ENCODE assay signal across 28 mouse cellular contexts in genomic region chr13:5899021-5899420, GRCm38 (mm10). TPM values are rescaled to one million over a fixed set of nuclear protein-coding genes. Genes with fewer than 3 reads are reported as not detected.
DNase-seq lines count a peak whose midpoint lies in the region; ATAC-seq and TF ChIP-seq lines count a peak whose summit lies in the region.
"Had no signal": no experiment of that assay in that cellular context is flagged by ENCODE, and none has a peak within 500 bp of the region (broad histone marks: within the 10 kb centered on the region; RNA-seq: fewer than 3 reads in every experiment).

No protein-coding gene starts in this region.

- peaks cover 7% of the 10 kb centered on the region; the same call in 1 of the 2 replicates for H3K4me1 ChIP-seq in heart, postnatal 0 days (ENCODE audit: control insufficient read depth, insufficient read depth)
- H3K4me1 ChIP-seq in heart, embryonic 11.5 days (ENCODE audit: control insufficient read depth, insufficient read depth, low read length) = no peaks in the 10 kb centered on the region
- no peaks in the 10 kb centered on the region for H3K4me1 ChIP-seq in cortical plate, adult 2 months (ENCODE audit: control insufficient read depth, insufficient read depth, low read length)
- H3K4me1 ChIP-seq: embryonic facial prominence, embryonic 10.5 days; embryonic facial prominence, embryonic 13.5 days; forebrain, embryonic 12.5 days; forebrain, embryonic 15.5 days; hindbrain, embryonic 13.5 days; intestine, embryonic 15.5 days had no signal

- H3K9me3 ChIP-seq in heart, postnatal 0 days (replicated peaks; ENCODE audit: control insufficient read depth, low read length) = no peaks in the 10 kb centered on the region
- H3K9me3 ChIP-seq in heart, embryonic 11.5 days (replicated peaks; ENCODE audit: control insufficient read depth, low read length) = no peaks in the 10 kb centered on the region
- H3K9me3 ChIP-seq: embryonic facial prominence, embryonic 10.5 days; embryonic facial prominence, embryonic 13.5 days; forebrain, embryonic 12.5 days; forebrain, embryonic 15.5 days; hindbrain, embryonic 10.5 days; hindbrain, embryonic 13.5 days; intestine, embryonic 15.5 days had no signal

- H3K27me3 ChIP-seq in heart, postnatal 0 days (ENCODE audit: control insufficient read depth, insufficient read depth, low read length) = no peaks in the 10 kb centered on the region
- H3K27me3 ChIP-seq in heart, embryonic 11.5 days (ENCODE audit: control insufficient read depth, insufficient read depth, low read length) = no peaks in the 10 kb centered on the region
- H3K27me3 ChIP-seq: embryonic facial prominence, embryonic 13.5 days; forebrain, embryonic 12.5 days; forebrain, embryonic 15.5 days; hindbrain, embryonic 13.5 days; intestine, embryonic 15.5 days had no signal

- no peaks in the 10 kb centered on the region for H3K36me3 ChIP-seq in heart, postnatal 0 days (replicated peaks; ENCODE audit: control insufficient read depth, insufficient read depth, low read length)
- H3K36me3 ChIP-seq in heart, embryonic 11.5 days (ENCODE audit: control insufficient read depth, insufficient read depth, low read length) = no peaks in the 10 kb centered on the region
- H3K36me3 ChIP-seq: embryonic facial prominence, embryonic 10.5 days; embryonic facial prominence, embryonic 13.5 days; forebrain, embryonic 12.5 days; forebrain, embryonic 15.5 days; hindbrain, embryonic 10.5 days; hindbrain, embryonic 13.5 days; intestine, embryonic 15.5 days had no signal

- 71% methylated on average over 1 of the region's 1 CpGs for WGBS in heart, postnatal 0 days
- WGBS in heart, embryonic 11.5 days (ENCODE audit: insufficient replicate concordance) = 70% methylated on average over 1 of the region's 1 CpGs

- peak overlapping the region; percentile 73 for H3K27ac ChIP-seq in gastrocnemius, adult 2 months
- 0 out of 2 replicates have a peak overlapping the region, but pooled peaks have one; percentile 7 for H3K27ac ChIP-seq in heart, postnatal 0 days (ENCODE audit: low read depth)
- no peak overlapping the region for H3K27ac ChIP-seq in heart, embryonic 11.5 days (ENCODE audit: low read depth, low read length)
- H3K27ac ChIP-seq in cortical plate, adult 2 months (ENCODE audit: insufficient read depth, low read length) = peak overlapping the region; percentile 81
- H3K27ac ChIP-seq: embryonic facial prominence, embryonic 10.5 days; embryonic facial prominence, embryonic 13.5 days; forebrain, embryonic 12.5 days; forebrain, embryonic 15.5 days; hindbrain, embryonic 10.5 days; hindbrain, embryonic 13.5 days; intestine, embryonic 15.5 days had no signal

- no peak for DNase-seq in gastrocnemius, adult 2 months
- no peak for DNase-seq in gastrocnemius, adult 18-20 months (ENCODE audit: low spot score)
- peak; percentile 22 to 45 for DNase-seq in heart, adult 18-20 months
- DNase-seq in heart, postnatal 4 days = no peak
- peak; percentile 26 for DNase-seq in heart, postnatal 0 days (ENCODE audit: low spot score)
- DNase-seq: adrenal gland, postnatal 10 days; adrenal gland, postnatal 36 days; cerebellum, adult 11 months; cerebellum, adult 2 months; cerebellum, adult 9-11 months; cerebellum, postnatal 25 days; embryo, embryonic 11 days; gastrocnemius, postnatal 10 days; heart, postnatal 10 days; kidney, adult 11 months; kidney, adult 8-10 months had no signal

- H3K9ac ChIP-seq in heart, postnatal 0 days (replicated peaks; ENCODE audit: low read depth, low read length) = no peak overlapping the region
- H3K9ac ChIP-seq in heart, embryonic 11.5 days (ENCODE audit: low read depth, low read length) = no peak overlapping the region
- H3K9ac ChIP-seq: embryonic facial prominence, embryonic 13.5 days; forebrain, embryonic 12.5 days; forebrain, embryonic 15.5 days; hindbrain, embryonic 13.5 days; intestine, embryonic 15.5 days had no signal

- intact Hi-C loops in gastrocnemius, adult 2 months (cut with DNase I) = loop anchor here (5.0 kb wide), 1 partner anchor 37 kb away; the partner anchor contains the start of gene Klf6

- no peak overlapping the region for H3K4me2 ChIP-seq in heart, postnatal 0 days (ENCODE audit: low read depth, low read length)
- H3K4me2 ChIP-seq in heart, embryonic 11.5 days = no peak overlapping the region
- H3K4me2 ChIP-seq: embryonic facial prominence, embryonic 13.5 days; forebrain, embryonic 12.5 days; forebrain, embryonic 15.5 days; hindbrain, embryonic 13.5 days; intestine, embryonic 15.5 days had no signal

- TF ChIP-seq EP300 in heart, postnatal 0 days (IDR thresholded peaks at IDR 0.05; ENCODE audit: low read depth) = no peak

- ATAC-seq in heart, postnatal 0 days (ENCODE audit: insufficient read depth, low read depth) = no peak
- ATAC-seq in heart, embryonic 11.5 days (replicated peaks; ENCODE audit: insufficient number of reproducible peaks, low FRiP score, low TSS enrichment) = no peak
- ATAC-seq in megakaryocyte-erythroid progenitor cell, adult 5-6 weeks (replicated peaks; ENCODE audit: low FRiP score, low TSS enrichment, poor library complexity, severe bottlenecking) = no peak
- ATAC-seq: forebrain, embryonic 15.5 days; hindbrain, embryonic 16.5 days; intestine, embryonic 15.5 days had no signal

- H3K4me3 ChIP-seq in gastrocnemius, adult 2 months = no peak overlapping the region
- no peak overlapping the region for H3K4me3 ChIP-seq in heart, postnatal 0 days (ENCODE audit: low read depth, low read length)
- no peak overlapping the region for H3K4me3 ChIP-seq in heart, embryonic 11.5 days (ENCODE audit: low read depth, low read length)
- no peak overlapping the region for H3K4me3 ChIP-seq in cortical plate, adult 2 months (ENCODE audit: insufficient read depth, low read length)
- H3K4me3 ChIP-seq: embryonic facial prominence, embryonic 10.5 days; embryonic facial prominence, embryonic 13.5 days; erythroblast, embryonic 14.5 days; forebrain, embryonic 12.5 days; forebrain, embryonic 15.5 days; hindbrain, embryonic 10.5 days; hindbrain, embryonic 13.5 days; intestine, embryonic 15.5 days had no signal

- TF ChIP-seq POLR2A in cortical plate, adult 2 months (IDR thresholded peaks at IDR 0.05; ENCODE audit: extremely low read depth, insufficient read depth, low read length) = no peak

- TF ChIP-seq CTCF in gastrocnemius, adult 2 months (IDR thresholded peaks at IDR 0.05) = no peak
- no peak for TF ChIP-seq CTCF in heart, postnatal 0 days (IDR thresholded peaks at IDR 0.05; ENCODE audit: low read depth)
- no peak for TF ChIP-seq CTCF in cortical plate, adult 2 months (IDR thresholded peaks at IDR 0.05; ENCODE audit: extremely low read depth, insufficient read depth, low read length)

RNA-seq across cellular contexts. Expression of gene Klf6, which starts 37.7 kb away (rescaled TPM):
- total RNA-seq in gastrocnemius, adult 2 months (2021) = 10 to 100 TPM; 23.9 to 34.5 TPM
- total RNA-seq in gastrocnemius, adult 18-20 months (2021) = 10 to 100 TPM; 23.4 to 34.7 TPM
- total RNA-seq in heart, adult 18-20 months (2021) = 10 to 100 TPM; 64.8 to 69.7 TPM
- 10 to 100 TPM; 62.0 to 68.7 TPM for total RNA-seq in heart, postnatal 4 days (2021)
- 65.3 and 92.1 TPM in 2 replicates for total RNA-seq in heart, postnatal 0 days (2014; rRNA removed; ENCODE audit: low replicate concordance)
- 54.6 and 59.6 TPM in 2 replicates for polyA plus RNA-seq in heart, postnatal 0 days (2015; fragmentation: Nextera tagmentation; extraction: Ambion mirVana)
- 54.4 and 62.4 TPM in 2 replicates for polyA plus RNA-seq in heart, embryonic 11.5 days (2014; fragmentation: Nextera tagmentation; extraction: Ambion mirVana)
- polyA plus RNA-seq in cortical plate, adult 2 months (2012; rRNA removed) = 25.7 and 27.5 TPM in 2 replicates
- 4.3 and 10.6 TPM in 2 replicates for total RNA-seq in megakaryocyte-erythroid progenitor cell, adult 5-6 weeks (2014; fragmentation: Nextera tagmentation)
- total RNA-seq in megakaryocyte-erythroid progenitor cell, adult 5-6 weeks (2017) = 79.0 and 116 TPM in 2 replicates

Comparison
In these comparisons a context has a peak if more than half of its experiments do, and no peak if none do; other contexts are left out.
1. DNase-seq: peak in heart, adult 18-20 months (2 of 2) and heart, postnatal 0 days (single experiment); none in gastrocnemius, adult 2 months (single experiment), gastrocnemius, adult 18-20 months (single experiment) and heart, postnatal 4 days (single experiment).